Mouse (Mus musculus) stomach, postnatal 0 days (tissue): ENCODE results near the gene Olfr1441. TPM values are rescaled to one million over a fixed set of nuclear protein-coding genes. Genes with fewer than 3 reads are reported as not detected.

Experiments used
- ATAC-seq: fragments of 200-750 bp; cut with Nextera tagmentation; 2 replicates; pipeline ENCODE4 v1.8.0; 2017; ENCODE audit not compliant: low FRiP score, low TSS enrichment
- DNase-seq: peaks from one replicate; pipeline ENCODE4 v3.0.0-alpha.2; 2016; ENCODE audit warnings: low spot score
- H3K27ac ChIP-seq: fragments of 300-500 bp; sonication (generic); replicated peaks from 2 replicates; pipeline ENCODE4 v1.5.1; 2014; ENCODE audit warnings: mild to moderate bottlenecking, control low read depth
- H3K27me3 ChIP-seq: fragments of 300-500 bp; sonication (generic); 2 replicates; pipeline ENCODE4 v1.6.1; 2014; ENCODE audit warnings: low read length; ENCODE audit not compliant: control insufficient read depth, insufficient read depth
- H3K36me3 ChIP-seq: fragments of 300-500 bp; sonication (generic); 2 replicates; pipeline ENCODE4 v1.6.1; 2014; ENCODE audit warnings: low read length, mixed read lengths; ENCODE audit not compliant: control insufficient read depth, insufficient read depth
- H3K4me1 ChIP-seq: fragments of 300-500 bp; sonication (generic); replicated peaks from 2 replicates; pipeline ENCODE4 v1.6.1; 2014; ENCODE audit warnings: antibody characterized with exemption; ENCODE audit not compliant: control insufficient read depth, insufficient read depth
- H3K4me2 ChIP-seq: fragments of 300-500 bp; sonication (generic); replicated peaks from 2 replicates; pipeline ENCODE4 v1.6.1; 2014; ENCODE audit warnings: low read depth, mild to moderate bottlenecking, control low read depth, moderate library complexity
- H3K4me3 ChIP-seq: fragments of 300-500 bp; sonication (generic); 2 replicates; pipeline ENCODE4 v1.5.1; 2014; ENCODE audit warnings: low read depth, low read length, control low read depth
- H3K9ac ChIP-seq: fragments of 300-500 bp; sonication (generic); 2 replicates; pipeline ENCODE4 v1.6.1; 2014; ENCODE audit warnings: mild to moderate bottlenecking, low read length, control low read depth, mixed read lengths
- H3K9me3 ChIP-seq: fragments of 300-500 bp; sonication (generic); 2 replicates; pipeline ENCODE4 v1.6.1; 2016; ENCODE audit warnings: low read length; ENCODE audit not compliant: control insufficient read depth
- CTCF ChIP-seq: IDR thresholded peaks from 2 replicates; pipeline ENCODE4 v1.5.1; 2016; ENCODE audit warnings: antibody characterized with exemption, low read depth, mild to moderate bottlenecking, moderate library complexity
- EP300 ChIP-seq: optimal IDR thresholded peaks from 2 replicates; pipeline ENCODE3; 2016; ENCODE audit warnings: antibody characterized with exemption
- WGBS: fragments of 180-500 bp; shearing (Covaris S2); extraction: QIAGEN DNeasy Blood & Tissue Kit; methylation state at CpG from one replicate; pipeline ENCODE4 v1.1.7; 2014; 5-methylcytosine and 5-hydroxymethylcytosine counted together
- polyA plus RNA-seq: library from polyadenylated mRNA; unstranded; fragments of >200 nt; fragmentation: Nextera tagmentation; extraction: Ambion mirVana; gene quantifications from 2 replicates; pipeline ENCODE4 v1.2.1, GENCODE M21; 2015

The Olfr1441 gene
- not detected in 2 replicates for polyA plus RNA-seq

GRCm38 (mm10) chr19:12417361-12417760 is at the start of gene Olfr1441:
TSS of gene Olfr1441 (plus strand) at chr19:12417433.
- no peak within 1 kb of the TSS for H3K9ac ChIP-seq
- H3K27ac ChIP-seq: no peak within 1 kb of the TSS
- DNase-seq: no peak

GRCm38 (mm10) chr19:12373004-12373403 is 44.2 kb upstream of the Olfr1441 start:
- Histone ChIP-seq H3K4me1 (no peaks in the 10 kb centered on the region), H3K9me3 (no peaks in the 10 kb centered on the region), H3K4me2 (no peak overlapping the region), H3K27me3 (no peaks in the 10 kb centered on the region), H3K9ac (no peak overlapping the region), H3K36me3 (no peaks in the 10 kb centered on the region), H3K4me3 (no peak overlapping the region), H3K27ac (no peak overlapping the region)
- 76% methylated on average over 3 of the region's 3 CpGs for WGBS
- DNase-seq: no peak
- TF ChIP-seq EP300: no peak
- no peak for ATAC-seq

More at GRCm38 (mm10) chr19:12417361-12417760, at the start of gene Olfr1441:
- H3K4me1 ChIP-seq: no peaks in the 10 kb centered on the region
- no peaks in the 10 kb centered on the region for H3K9me3 ChIP-seq
- H3K27me3 ChIP-seq: no peaks in the 10 kb centered on the region
- no peak for ATAC-seq
- H3K36me3 ChIP-seq: no peaks in the 10 kb centered on the region
- no peak within 1 kb of the TSS for H3K4me3 ChIP-seq
- no peak within 1 kb of the TSS for H3K4me2 ChIP-seq
- TF ChIP-seq EP300 (no peak), CTCF (no peak)

GRCm38 (mm10) chr19:12374465-12375025 is 42.7 kb upstream of the Olfr1441 start:
- H3K36me3 ChIP-seq: no peaks in the 10 kb centered on the region
- no peak for TF ChIP-seq CTCF

GRCm38 (mm10) chr19:12386979-12387378 is 30.3 kb upstream of the Olfr1441 start, which contains the start of gene Olfr1440:
TSS of gene Olfr1440 (plus strand) at chr19:12387279.
- Histone ChIP-seq H3K36me3 (no peaks in the 10 kb centered on the region), H3K27ac (no peak within 1 kb of the TSS), H3K4me2 (no peak within 1 kb of the TSS), H3K27me3 (no peaks in the 10 kb centered on the region), H3K4me1 (no peaks in the 10 kb centered on the region), H3K9me3 (no peaks in the 10 kb centered on the region), H3K9ac (no peak within 1 kb of the TSS), H3K4me3 (no peak within 1 kb of the TSS)
- ATAC-seq: no peak
- TF ChIP-seq CTCF: no peak
- no peak for TF ChIP-seq EP300
- no peak for DNase-seq
- 81% methylated on average over 2 of the region's 2 CpGs for WGBS

More at GRCm38 (mm10) chr19:12374465-12375025, 42.7 kb upstream of the Olfr1441 start:
- Histone ChIP-seq H3K27me3 (no peaks in the 10 kb centered on the region), H3K9me3 (no peaks in the 10 kb centered on the region), H3K4me3 (no peak overlapping the region), H3K9ac (no peak overlapping the region), H3K27ac (no peak overlapping the region), H3K4me2 (no peak overlapping the region), H3K4me1 (no peaks in the 10 kb centered on the region)
- no peak for DNase-seq
- ATAC-seq: no peak
- 37% methylated on average over 2 of the region's 2 CpGs for WGBS

GRCm38 (mm10) chr19:12413737-12414136 is 3.5 kb upstream of the Olfr1441 start:
- DNase-seq: no peak
- Histone ChIP-seq H3K4me2 (no peak overlapping the region), H3K4me3 (no peak overlapping the region), H3K27ac (no peak overlapping the region), H3K9ac (no peak overlapping the region), H3K9me3 (no peaks in the 10 kb centered on the region), H3K4me1 (no peaks in the 10 kb centered on the region), H3K27me3 (no peaks in the 10 kb centered on the region), H3K36me3 (no peaks in the 10 kb centered on the region)
- ATAC-seq: no peak
- TF ChIP-seq CTCF (no peak), EP300 (no peak)

GRCm38 (mm10) chr19:12418312-12418711 is 1.1 kb downstream of the Olfr1441 start:
- no peak for ATAC-seq

More at GRCm38 (mm10) chr19:12418312-12418711, 1.1 kb downstream of the Olfr1441 start:
- H3K27ac ChIP-seq: no peak overlapping the region
- H3K27me3 ChIP-seq: no peaks in the 10 kb centered on the region
- no peak overlapping the region for H3K9ac ChIP-seq
- H3K36me3 ChIP-seq: no peaks in the 10 kb centered on the region
- TF ChIP-seq CTCF (no peak), EP300 (no peak)
- no peak for DNase-seq
- WGBS: 25% methylated on average over 3 of the region's 3 CpGs
- no peak overlapping the region for H3K4me2 ChIP-seq
- no peaks in the 10 kb centered on the region for H3K4me1 ChIP-seq
- H3K9me3 ChIP-seq: no peaks in the 10 kb centered on the region
- no peak overlapping the region for H3K4me3 ChIP-seq
